Mouse (Mus musculus): ENCODE data around the gene Kat6b. TPM values are rescaled to one million over a fixed set of nuclear protein-coding genes. Genes with fewer than 3 reads are reported as not detected.

Gene Kat6b
- polyA plus RNA-seq, 1 experiment from 2014 or later = 7.2 TPM

GRCm38 (mm10) chr14:21600628-21601027 lies 119.4 kb downstream of the Kat6b start:
- ATAC-seq (replicated peaks; ENCODE audit: low FRiP score, low read depth) (no peak), DNase-seq (ENCODE audit: low spot score) (no peak)
- no peak for TF ChIP-seq CTCF (IDR thresholded peaks at IDR 0.05; ENCODE audit: low read depth)
- no peaks in the 10 kb centered on the region for H3K9me3 ChIP-seq (replicated peaks; ENCODE audit: low read length)
- no peaks in the 10 kb centered on the region for H3K27me3 ChIP-seq (ENCODE audit: insufficient read depth, low read length)
- H3K36me3 ChIP-seq (ENCODE audit: insufficient read depth, low read length) = no peaks in the 10 kb centered on the region
- H3K4me2 ChIP-seq (ENCODE audit: low read length) = no peak overlapping the region
- 42% methylated on average over 1 of the region's 1 CpGs for WGBS
- no peak overlapping the region for H3K9ac ChIP-seq (ENCODE audit: low read depth, low read length)
- H3K4me3 ChIP-seq (replicated peaks; ENCODE audit: low read depth, low read length) = no peak overlapping the region
- no peaks in the 10 kb centered on the region for H3K4me1 ChIP-seq (replicated peaks; ENCODE audit: insufficient read depth, low read length)
- no peak overlapping the region for H3K27ac ChIP-seq

DNA sequence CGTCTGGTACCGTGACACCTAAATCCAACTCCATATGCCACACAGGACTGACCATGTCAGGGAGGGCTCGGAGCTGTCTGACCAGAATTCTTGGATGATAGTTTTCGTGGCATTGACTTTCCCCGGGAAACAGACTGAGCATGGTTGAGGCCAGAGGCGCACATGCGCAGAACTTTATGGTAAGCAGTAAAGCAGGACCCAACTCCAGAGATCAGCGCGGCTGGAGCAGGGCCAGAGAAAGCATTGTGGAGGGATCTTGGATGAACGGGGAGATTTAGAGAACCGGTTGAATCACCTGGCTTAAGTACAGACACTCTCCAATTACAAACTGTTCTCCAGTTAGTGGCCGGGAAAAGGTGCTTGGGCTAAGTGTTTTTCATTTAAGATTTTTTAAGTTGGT lies 120.9 kb downstream of the Kat6b start:
- Histone ChIP-seq H3K27ac (no peak overlapping the region), H3K4me3 (replicated peaks; ENCODE audit: low read depth, low read length) (no peak overlapping the region)

GRCm38 (mm10) chr14:21602937-21603336 lies 121.7 kb downstream of the Kat6b start:
- Histone ChIP-seq H3K9ac (ENCODE audit: low read depth, low read length) (no peak overlapping the region), H3K27me3 (ENCODE audit: insufficient read depth, low read length) (no peaks in the 10 kb centered on the region), H3K4me1 (replicated peaks; ENCODE audit: insufficient read depth, low read length) (no peaks in the 10 kb centered on the region), H3K4me3 (replicated peaks; ENCODE audit: low read depth, low read length) (no peak overlapping the region), H3K9me3 (replicated peaks; ENCODE audit: low read length) (no peaks in the 10 kb centered on the region), H3K27ac (no peak overlapping the region), H3K4me2 (ENCODE audit: low read length) (no peak overlapping the region), H3K36me3 (ENCODE audit: insufficient read depth, low read length) (no peaks in the 10 kb centered on the region)
- DNase-seq (ENCODE audit: low spot score) = no peak
- WGBS = 51% methylated on average over 4 of the region's 4 CpGs
- ATAC-seq (replicated peaks; ENCODE audit: low FRiP score, low read depth) = no peak
- no peak for TF ChIP-seq CTCF (IDR thresholded peaks at IDR 0.05; ENCODE audit: low read depth)

More for the DNA sequence above, 120.9 kb downstream of the Kat6b start:
- 70% methylated on average over 12 of the region's 12 CpGs for WGBS
- Histone ChIP-seq H3K4me1 (replicated peaks; ENCODE audit: insufficient read depth, low read length) (no peaks in the 10 kb centered on the region), H3K36me3 (ENCODE audit: insufficient read depth, low read length) (no peaks in the 10 kb centered on the region), H3K9me3 (replicated peaks; ENCODE audit: low read length) (no peaks in the 10 kb centered on the region), H3K9ac (ENCODE audit: low read depth, low read length) (no peak overlapping the region), H3K4me2 (ENCODE audit: low read length) (no peak overlapping the region), H3K27me3 (ENCODE audit: insufficient read depth, low read length) (no peaks in the 10 kb centered on the region)
- TF ChIP-seq CTCF (IDR thresholded peaks at IDR 0.05; ENCODE audit: low read depth) = no peak
- no peak for ATAC-seq (replicated peaks; ENCODE audit: low FRiP score, low read depth)
- no peak for DNase-seq (ENCODE audit: low spot score)

GRCm38 (mm10) chr14:21607686-21608085 lies 126.5 kb downstream of the Kat6b start:
- no peak for ATAC-seq (replicated peaks; ENCODE audit: low FRiP score, low read depth)
- H3K9me3 ChIP-seq (replicated peaks; ENCODE audit: low read length) = no peaks in the 10 kb centered on the region
- no peak overlapping the region for H3K4me3 ChIP-seq (replicated peaks; ENCODE audit: low read depth, low read length)
- H3K9ac ChIP-seq (ENCODE audit: low read depth, low read length) = no peak overlapping the region
- no peaks in the 10 kb centered on the region for H3K4me1 ChIP-seq (replicated peaks; ENCODE audit: insufficient read depth, low read length)
- no peak for TF ChIP-seq CTCF (IDR thresholded peaks at IDR 0.05; ENCODE audit: low read depth)
- H3K36me3 ChIP-seq (ENCODE audit: insufficient read depth, low read length) = no peaks in the 10 kb centered on the region
- no peak overlapping the region for H3K4me2 ChIP-seq (ENCODE audit: low read length)
- WGBS = 61% methylated on average over 4 of the region's 4 CpGs
- no peaks in the 10 kb centered on the region for H3K27me3 ChIP-seq (ENCODE audit: insufficient read depth, low read length)
- no peak for DNase-seq (ENCODE audit: low spot score)
- H3K27ac ChIP-seq = no peak overlapping the region

GRCm38 (mm10) chr14:21608886-21609285 lies 127.7 kb downstream of the Kat6b start:
- H3K4me1 ChIP-seq (replicated peaks; ENCODE audit: insufficient read depth, low read length) = 0 out of 2 replicates have a peak, but pooled peaks cover 4% of the 10 kb centered on the region
- H3K27me3 ChIP-seq (ENCODE audit: insufficient read depth, low read length) = no peaks in the 10 kb centered on the region
- ATAC-seq (replicated peaks; ENCODE audit: low FRiP score, low read depth) = no peak
- H3K4me2 ChIP-seq (ENCODE audit: low read length) = no peak overlapping the region
- H3K27ac ChIP-seq = no peak overlapping the region
- 39% methylated on average over 4 of the region's 4 CpGs for WGBS
- no peak overlapping the region for H3K9ac ChIP-seq (ENCODE audit: low read depth, low read length)
- no peak for TF ChIP-seq CTCF (IDR thresholded peaks at IDR 0.05; ENCODE audit: low read depth)
- DNase-seq (ENCODE audit: low spot score) = no peak
- H3K36me3 ChIP-seq (ENCODE audit: insufficient read depth, low read length) = no peaks in the 10 kb centered on the region
- H3K9me3 ChIP-seq (replicated peaks; ENCODE audit: low read length) = no peaks in the 10 kb centered on the region
- no peak overlapping the region for H3K4me3 ChIP-seq (replicated peaks; ENCODE audit: low read depth, low read length)

DNA sequence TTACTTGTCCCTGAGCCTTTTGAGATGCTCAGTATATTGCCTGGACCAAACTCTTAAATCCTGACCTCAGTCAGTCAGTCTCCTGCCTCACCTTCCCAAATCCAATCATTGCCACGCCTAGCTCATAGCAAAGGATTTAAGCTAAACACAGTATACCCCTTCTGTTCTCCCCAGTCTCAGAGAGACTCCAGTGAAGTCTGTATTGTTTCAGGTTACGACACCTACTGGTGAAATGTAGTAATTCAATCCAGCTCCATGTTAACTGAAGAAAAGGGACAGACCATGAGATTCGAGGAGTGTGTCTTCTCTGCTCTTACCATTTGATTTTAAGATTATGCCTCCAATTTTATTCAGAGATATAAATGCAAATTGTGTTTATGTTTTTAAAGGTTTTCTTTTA lies 129.0 kb downstream of the Kat6b start:
- Histone ChIP-seq H3K4me1 (replicated peaks; ENCODE audit: insufficient read depth, low read length) (0 out of 2 replicates have a peak, but pooled peaks cover 4% of the 10 kb centered on the region), H3K4me2 (ENCODE audit: low read length) (no peak overlapping the region), H3K4me3 (replicated peaks; ENCODE audit: low read depth, low read length) (no peak overlapping the region), H3K9ac (ENCODE audit: low read depth, low read length) (no peak overlapping the region), H3K36me3 (ENCODE audit: insufficient read depth, low read length) (no peaks in the 10 kb centered on the region), H3K27me3 (ENCODE audit: insufficient read depth, low read length) (no peaks in the 10 kb centered on the region), H3K27ac (no peak overlapping the region), H3K9me3 (replicated peaks; ENCODE audit: low read length) (no peaks in the 10 kb centered on the region)
- DNase-seq (ENCODE audit: low spot score) = peak; percentile 87
- 10% methylated on average over 3 of the region's 3 CpGs for WGBS
- peak; percentile 87 for TF ChIP-seq CTCF (IDR thresholded peaks at IDR 0.05; ENCODE audit: low read depth)
- ATAC-seq (replicated peaks; ENCODE audit: low FRiP score, low read depth) = 0 out of 2 replicates have a peak, but pooled peaks have one; percentile 36

GRCm38 (mm10) chr14:21613031-21613430 lies 131.8 kb downstream of the Kat6b start:
- Histone ChIP-seq H3K9me3 (replicated peaks; ENCODE audit: low read length) (no peaks in the 10 kb centered on the region), H3K9ac (ENCODE audit: low read depth, low read length) (no peak overlapping the region), H3K4me3 (replicated peaks; ENCODE audit: low read depth, low read length) (no peak overlapping the region), H3K27me3 (ENCODE audit: insufficient read depth, low read length) (no peaks in the 10 kb centered on the region), H3K27ac (no peak overlapping the region), H3K36me3 (ENCODE audit: insufficient read depth, low read length) (peaks cover 2% of the 10 kb centered on the region; the same call in 1 of the 2 replicates), H3K4me1 (replicated peaks; ENCODE audit: insufficient read depth, low read length) (0 out of 2 replicates have a peak, but pooled peaks cover 4% of the 10 kb centered on the region), H3K4me2 (ENCODE audit: low read length) (no peak overlapping the region)
- ATAC-seq (replicated peaks; ENCODE audit: low FRiP score, low read depth) (no peak), DNase-seq (ENCODE audit: low spot score) (no peak)
- no peak for TF ChIP-seq CTCF (IDR thresholded peaks at IDR 0.05; ENCODE audit: low read depth)
- WGBS = 92% methylated on average over 6 of the region's 6 CpGs

Measured in kidney, postnatal 0 days (tissue).